Mouse (Mus musculus) ES-Bruce4 (cell line): Measurements from ENCODE around the gene Itga7.

Experiments
- CTCF ChIP-seq: IDR thresholded peaks from one replicate; pipeline ENCODE4 v1.8.1; 2011; ENCODE audit warnings: low read depth, low read length
- EP300 ChIP-seq: IDR thresholded peaks from 2 replicates; pipeline ENCODE4 v1.6.1; 2011; ENCODE audit warnings: low read depth, low read length; ENCODE audit not compliant: insufficient read depth
- POLR2A ChIP-seq: IDR thresholded peaks from one replicate; pipeline ENCODE4 v1.8.1; 2011; ENCODE audit warnings: low read length; ENCODE audit not compliant: insufficient read depth

- TF ChIP-seq CTCF (peak; percentile 81), POLR2A (no peak), EP300 (no peak)
These were observed 44.0 kb downstream of the Itga7 start for GRCm38 (mm10) chr10:128977522-128978114.
